Mouse (Mus musculus): ENCODE data around the gene Zmynd10. TPM values are rescaled to one million over a fixed set of nuclear protein-coding genes. Genes with fewer than 3 reads are reported as not detected.

The Zmynd10 gene
- total and polyA plus RNA-seq, 2 experiments from 2014 or later, result 0.25 TPM; not detected in 1

DNA sequence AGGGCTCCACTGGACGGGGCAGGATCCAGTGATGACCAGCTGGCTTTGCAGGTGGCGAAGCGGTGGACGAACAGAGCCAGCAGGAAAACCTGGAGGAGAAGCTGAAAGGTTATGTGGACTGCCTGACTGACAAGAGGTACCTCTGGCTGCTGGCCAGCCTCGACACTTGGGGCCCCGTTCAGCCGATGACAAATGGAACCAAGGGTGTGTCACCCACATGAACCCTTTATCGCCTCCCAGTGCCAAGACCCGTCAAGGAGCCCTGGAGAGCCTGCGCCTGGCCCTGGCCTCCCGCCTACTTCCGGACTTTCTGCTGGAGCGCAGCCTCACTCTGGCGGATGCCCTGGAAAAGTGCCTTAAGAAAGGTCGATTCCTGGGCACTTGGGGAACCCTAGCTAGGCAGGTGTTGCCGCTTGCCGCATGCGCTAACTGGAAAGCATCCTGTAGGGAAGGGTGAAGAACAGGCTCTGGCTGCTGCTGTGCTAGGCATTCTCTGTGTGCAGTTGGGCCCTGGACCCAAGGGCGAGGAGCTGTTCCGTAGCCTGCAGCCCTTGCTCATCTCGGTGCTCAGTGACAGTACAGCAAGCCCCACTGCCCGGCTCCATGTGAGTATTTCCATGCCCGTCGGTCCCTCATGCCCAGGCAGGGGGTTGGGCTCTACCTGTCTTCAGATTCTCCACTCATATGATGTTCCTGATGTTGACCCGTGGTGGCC lies 43.1 kb downstream of the Zmynd10 start:
- Histone ChIP-seq H3K36me3 (replicated peaks; ENCODE audit: control insufficient read depth, insufficient read depth, low read length) (peaks cover 46% of the 10 kb centered on the region), H3K4me1 (ENCODE audit: control insufficient read depth, insufficient read depth) (peaks cover 39% of the 10 kb centered on the region), H3K9ac (replicated peaks; ENCODE audit: low read depth, low read length) (no peak overlapping the region; the same call in 1 of the 2 replicates), H3K9me3 (replicated peaks; ENCODE audit: control insufficient read depth, low read length) (no peaks in the 10 kb centered on the region), H3K4me3 (ENCODE audit: low read depth, low read length) (no peak overlapping the region), H3K27ac (ENCODE audit: low read depth) (peak overlapping the region; percentile 54), H3K27me3 (ENCODE audit: control insufficient read depth, insufficient read depth, low read length) (no peaks in the 10 kb centered on the region), H3K4me2 (ENCODE audit: low read depth, low read length) (no peak overlapping the region)
- DNase-seq (ENCODE audit: low spot score), result peak; percentile 62
- no peak for ATAC-seq (ENCODE audit: insufficient read depth, low read depth)
- WGBS, result 54% methylated on average over 25 of the region's 25 CpGs
- no peak for TF ChIP-seq EP300 (IDR thresholded peaks at IDR 0.05; ENCODE audit: low read depth)
- no peak for TF ChIP-seq CTCF (IDR thresholded peaks at IDR 0.05; ENCODE audit: low read depth)

DNA sequence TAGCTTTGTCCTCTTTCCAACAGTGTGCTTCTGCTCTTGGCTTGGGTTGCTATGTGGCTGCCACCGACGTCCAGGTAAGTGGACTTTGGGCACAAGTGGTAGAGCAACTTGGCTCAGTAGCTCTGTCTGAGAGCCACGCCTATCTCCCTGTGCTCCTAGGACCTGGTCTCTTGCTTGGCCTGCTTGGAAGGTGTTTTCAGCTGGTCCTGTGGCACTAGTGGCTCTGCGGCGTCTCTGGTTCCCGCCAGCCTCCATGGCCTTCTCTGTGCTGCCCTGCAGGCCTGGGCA lies 43.6 kb downstream of the Zmynd10 start:
- Histone ChIP-seq H3K4me1 (ENCODE audit: control insufficient read depth, insufficient read depth) (peaks cover 41% of the 10 kb centered on the region), H3K4me3 (ENCODE audit: low read depth, low read length) (no peak overlapping the region), H3K9ac (replicated peaks; ENCODE audit: low read depth, low read length) (no peak overlapping the region), H3K27ac (ENCODE audit: low read depth) (peak overlapping the region; percentile 54), H3K9me3 (replicated peaks; ENCODE audit: control insufficient read depth, low read length) (no peaks in the 10 kb centered on the region), H3K4me2 (ENCODE audit: low read depth, low read length) (no peak overlapping the region), H3K36me3 (replicated peaks; ENCODE audit: control insufficient read depth, insufficient read depth, low read length) (peaks cover 46% of the 10 kb centered on the region), H3K27me3 (ENCODE audit: control insufficient read depth, insufficient read depth, low read length) (no peaks in the 10 kb centered on the region)
- DNase-seq (ENCODE audit: low spot score) (no peak), ATAC-seq (ENCODE audit: insufficient read depth, low read depth) (no peak)
- 85% methylated on average over 6 of the region's 6 CpGs for WGBS
- TF ChIP-seq CTCF (IDR thresholded peaks at IDR 0.05; ENCODE audit: low read depth) (no peak), EP300 (IDR thresholded peaks at IDR 0.05; ENCODE audit: low read depth) (no peak)

DNA sequence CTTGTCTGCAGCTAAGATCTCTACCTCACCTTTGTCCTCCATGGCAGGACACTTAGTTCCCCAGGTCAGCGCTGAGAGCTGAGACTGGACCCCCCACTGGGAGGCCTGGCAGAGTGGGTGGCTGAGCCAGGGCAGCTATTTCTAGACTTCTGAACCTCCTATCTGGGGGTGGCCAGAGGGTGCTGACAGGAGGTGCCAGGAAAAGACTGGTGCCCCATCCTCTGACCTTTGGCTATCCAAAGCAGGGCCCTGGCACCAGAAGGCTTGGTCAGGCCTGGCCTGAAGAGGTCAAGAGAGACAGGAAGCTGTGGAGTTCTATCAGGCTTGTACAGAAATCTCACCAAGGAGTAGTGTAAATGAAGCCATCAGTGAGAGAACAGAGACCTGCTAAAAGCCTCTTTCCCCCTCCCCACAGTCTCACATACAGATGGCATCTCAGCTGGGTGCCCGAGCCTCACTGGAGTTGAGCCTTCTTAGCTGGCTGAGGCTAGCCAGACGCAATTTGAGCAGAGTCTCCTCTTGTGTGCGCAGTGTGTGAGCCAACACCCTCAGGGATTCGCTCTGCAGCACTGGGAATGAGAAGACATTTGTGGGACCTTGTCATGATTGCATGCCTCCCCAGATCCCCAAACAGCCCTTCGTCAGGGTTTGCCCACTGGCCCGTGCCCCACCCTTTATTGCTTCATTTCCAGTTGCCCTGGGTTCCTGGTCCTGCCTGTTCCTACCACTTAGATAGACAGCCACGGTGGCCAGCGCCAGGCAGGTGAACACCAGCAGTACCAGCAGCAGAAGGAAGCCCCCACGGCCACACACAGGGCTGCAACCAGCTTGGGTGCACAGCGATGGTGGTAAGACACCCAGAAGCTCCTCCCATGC lies 46.2 kb downstream of the Zmynd10 start:
- ATAC-seq (ENCODE audit: insufficient read depth, low read depth) (peak; percentile 49), DNase-seq (ENCODE audit: low spot score) (peak; percentile 79)
- no peak overlapping the region for H3K4me3 ChIP-seq (ENCODE audit: low read depth, low read length)
- H3K4me1 ChIP-seq (ENCODE audit: control insufficient read depth, insufficient read depth), result peaks cover 51% of the 10 kb centered on the region
- 72% methylated on average over 11 of the region's 11 CpGs for WGBS
- H3K9ac ChIP-seq (replicated peaks; ENCODE audit: low read depth, low read length), result no peak overlapping the region; the same call in 1 of the 2 replicates
- H3K9me3 ChIP-seq (replicated peaks; ENCODE audit: control insufficient read depth, low read length), result no peaks in the 10 kb centered on the region
- peak overlapping the region; percentile 77 for H3K27ac ChIP-seq (ENCODE audit: low read depth)
- H3K27me3 ChIP-seq (ENCODE audit: control insufficient read depth, insufficient read depth, low read length), result no peaks in the 10 kb centered on the region
- TF ChIP-seq CTCF (IDR thresholded peaks at IDR 0.05; ENCODE audit: low read depth) (no peak), EP300 (IDR thresholded peaks at IDR 0.05; ENCODE audit: low read depth) (0 out of 2 replicates have a peak, but pooled peaks have one; percentile 36)
- H3K36me3 ChIP-seq (replicated peaks; ENCODE audit: control insufficient read depth, insufficient read depth, low read length), result peaks cover 46% of the 10 kb centered on the region
- H3K4me2 ChIP-seq (ENCODE audit: low read depth, low read length), result no peak overlapping the region

DNA sequence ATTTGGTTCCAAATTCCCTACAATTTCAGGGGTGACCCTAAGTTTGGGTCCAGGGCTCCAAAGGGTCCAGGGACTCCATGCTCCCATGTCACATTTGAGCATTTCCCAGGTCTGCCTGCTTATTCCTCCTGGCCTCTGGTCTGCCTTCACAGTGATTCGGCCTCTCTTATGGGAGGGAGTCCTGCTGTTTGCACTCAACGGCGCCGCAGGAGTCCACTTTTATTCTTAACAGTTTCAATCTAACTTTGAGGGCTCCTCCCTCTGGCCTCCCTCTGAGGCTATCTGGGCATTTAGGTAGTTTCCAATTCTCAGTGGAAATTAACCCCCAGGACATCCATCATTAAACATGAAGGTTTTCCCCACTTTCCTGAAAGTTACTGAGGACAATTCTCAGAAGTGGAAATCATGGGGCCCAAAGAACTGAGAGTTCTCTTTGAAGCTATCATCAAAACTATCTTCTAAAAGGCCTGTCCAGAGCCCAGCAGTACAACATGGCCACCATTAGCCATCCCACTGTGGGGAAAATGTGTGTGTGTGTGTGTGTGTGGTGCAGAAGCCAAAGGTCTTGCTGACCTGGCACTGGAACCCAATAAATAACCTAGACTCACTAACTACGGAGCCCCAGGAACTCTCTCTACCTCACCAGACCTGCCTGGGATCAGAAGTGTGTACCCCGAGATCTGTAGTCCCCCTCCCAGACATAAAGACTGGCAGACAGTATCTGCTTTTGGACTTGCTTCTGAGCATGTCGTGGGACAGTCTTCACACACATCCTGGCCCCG lies 47.4 kb downstream of the Zmynd10 start:
- ATAC-seq (ENCODE audit: insufficient read depth, low read depth) (no peak), DNase-seq (ENCODE audit: low spot score) (no peak)
- no peak overlapping the region for H3K9ac ChIP-seq (replicated peaks; ENCODE audit: low read depth, low read length)
- H3K9me3 ChIP-seq (replicated peaks; ENCODE audit: control insufficient read depth, low read length), result no peaks in the 10 kb centered on the region
- H3K4me1 ChIP-seq (ENCODE audit: control insufficient read depth, insufficient read depth), result peaks cover 42% of the 10 kb centered on the region
- H3K4me3 ChIP-seq (ENCODE audit: low read depth, low read length), result no peak overlapping the region
- TF ChIP-seq EP300 (IDR thresholded peaks at IDR 0.05; ENCODE audit: low read depth) (no peak), CTCF (IDR thresholded peaks at IDR 0.05; ENCODE audit: low read depth) (no peak)
- peaks cover 46% of the 10 kb centered on the region for H3K36me3 ChIP-seq (replicated peaks; ENCODE audit: control insufficient read depth, insufficient read depth, low read length)
- H3K27ac ChIP-seq (ENCODE audit: low read depth), result peak overlapping the region; percentile 77
- H3K4me2 ChIP-seq (ENCODE audit: low read depth, low read length), result no peak overlapping the region
- H3K27me3 ChIP-seq (ENCODE audit: control insufficient read depth, insufficient read depth, low read length), result no peaks in the 10 kb centered on the region
- 78% methylated on average over 8 of the region's 8 CpGs for WGBS
